Mouse (Mus musculus) heart, adult 2 months (tissue): ENCODE results near the gene Olfr1412. TPM values are rescaled to one million over a fixed set of nuclear protein-coding genes. Genes with fewer than 3 reads are reported as not detected.

ENCODE experiments used
- DNase-seq, 2 experiments: peaks; one replicate each; pipeline ENCODE4 v3.0.0; 2021
- H3K27ac ChIP-seq: fragments of 200-600 bp; 2 replicates; pipeline ENCODE4 v1.8.1; 2022
- H3K27me3 ChIP-seq: fragments of 200-500 bp; 2 replicates; pipeline ENCODE4 v1.6.1; 2012; ENCODE audit warnings: mild to moderate bottlenecking, low read length, inconsistent platforms, mixed read lengths; ENCODE audit not compliant: control insufficient read depth, insufficient read depth
- H3K36me3 ChIP-seq: fragments of 200-500 bp; 2 replicates; pipeline ENCODE4 v1.6.1; 2012; ENCODE audit warnings: low read length, inconsistent platforms; ENCODE audit not compliant: control insufficient read depth, insufficient read depth
- H3K4me1 ChIP-seq: fragments of 200-500 bp; 2 replicates; pipeline ENCODE4 v1.6.1; 2011; ENCODE audit warnings: low read length; ENCODE audit not compliant: control insufficient read depth, insufficient read depth
- H3K4me3 ChIP-seq: fragments of 200-600 bp; 2 replicates; pipeline ENCODE4 v1.8.1; 2022
- H3K79me2 ChIP-seq: fragments of 200-500 bp; replicated peaks from 2 replicates; pipeline ENCODE4 v1.6.1; 2012; ENCODE audit warnings: mild to moderate bottlenecking, inconsistent platforms, low read length, moderate library complexity, mixed read lengths; ENCODE audit not compliant: control insufficient read depth, insufficient read depth
- H3K9ac ChIP-seq: fragments of 200-500 bp; 2 replicates; pipeline ENCODE4 v1.6.1; 2012; ENCODE audit warnings: low read depth, mild to moderate bottlenecking, control low read depth, inconsistent platforms, low read length, mixed read lengths
- CTCF ChIP-seq: fragments of 200-600 bp; IDR thresholded peaks from 2 replicates; pipeline ENCODE4 v1.8.1; 2022; ENCODE audit warnings: antibody characterized with exemption, mild to moderate bottlenecking, moderate library complexity
- EP300 ChIP-seq: fragments of 200-500 bp; IDR thresholded peaks from 2 replicates; pipeline ENCODE4 v1.6.1; 2011; ENCODE audit warnings: low read depth, low read length, control low read depth; ENCODE audit not compliant: insufficient read depth
- POLR2A ChIP-seq: fragments of 200-500 bp; IDR thresholded peaks from 2 replicates; pipeline ENCODE4 v1.6.1; 2011; ENCODE audit warnings: mild to moderate bottlenecking, low read depth, low read length, control low read depth; ENCODE audit not compliant: insufficient read depth
- WGBS: fragments of 180-500 bp; shearing (Covaris S2); methylation state at CpG from one replicate; pipeline ENCODE4 v1.1.7; 2018; 5-methylcytosine and 5-hydroxymethylcytosine counted together
- intact Hi-C: fragments of 180-260 bp; cut with DNase I; formaldehyde crosslinking; loops from one replicate; pipeline ENCODE4 v1.15.1; 2025
- polyA plus RNA-seq: library from polyadenylated mRNA; depleted of rRNA; stranded (reverse); fragments of >200 nt; gene quantifications from 2 replicates; pipeline ENCODE4 v1.2.3, GENCODE M21; 2012
- total RNA-seq, 2 experiments: library from RNA; stranded (reverse); gene quantifications; 2 replicates each; pipeline ENCODE4 v1.2.3; 2021

Olfr1412 gene
- total and polyA plus RNA-seq, 3 experiments: not detected

- Histone ChIP-seq H3K36me3 (no peaks in the 10 kb centered on the region), H3K79me2 (no peaks in the 10 kb centered on the region), H3K27me3 (no peaks in the 10 kb centered on the region), H3K4me3 (no peak within 1 kb of the TSS), H3K4me1 (no peaks in the 10 kb centered on the region), H3K9ac (no peak within 1 kb of the TSS), H3K27ac (no peak within 1 kb of the TSS)
- TF ChIP-seq CTCF: no peak
- TF ChIP-seq EP300: no peak
- TF ChIP-seq POLR2A: no peak
- WGBS: 70% methylated on average over 2 of the region's 2 CpGs
- DNase-seq: no peak
- intact Hi-C loops: loop anchor here (2.0 kb wide), 1 partner anchor 29 kb away; no protein-coding TSS in a partner anchor
Observed at GRCm38 (mm10) chr1:92617488-92617887, 31.9 kb downstream of the Olfr1412 start, which contains the start of gene Olfr12. TSS of gene Olfr12 (plus strand) at chr1:92617788.

GRCm38 (mm10) chr1:92618360-92618759 lies 32.8 kb downstream of the Olfr1412 start:
- TF ChIP-seq CTCF (no peak), EP300 (no peak), POLR2A (no peak)
- Histone ChIP-seq H3K4me3 (no peak overlapping the region), H3K79me2 (no peaks in the 10 kb centered on the region), H3K27me3 (no peaks in the 10 kb centered on the region), H3K9ac (no peak overlapping the region), H3K36me3 (no peaks in the 10 kb centered on the region), H3K4me1 (no peaks in the 10 kb centered on the region), H3K27ac (no peak overlapping the region)
- WGBS: 27% methylated on average over 4 of the region's 4 CpGs
- intact Hi-C loops: no loop called here
- DNase-seq: no peak

DNA sequence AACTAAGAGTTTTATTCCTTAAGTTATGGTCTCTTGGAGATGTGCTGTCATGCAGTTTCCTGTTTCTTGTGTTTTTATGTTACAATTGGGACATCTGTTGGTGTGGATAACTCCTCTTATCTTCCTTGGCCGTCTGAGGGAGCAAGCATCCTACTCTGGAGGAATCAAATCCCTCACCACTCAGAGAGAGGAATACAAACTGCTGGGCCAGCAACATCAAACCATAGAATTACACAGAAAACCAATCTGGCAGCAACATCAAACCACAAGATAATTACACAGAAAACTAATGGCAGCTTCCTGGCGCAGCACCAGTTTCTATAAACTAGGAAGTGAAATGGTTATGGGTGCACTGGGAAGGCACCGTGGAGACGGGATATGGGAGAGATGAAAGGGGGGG lies 42.6 kb downstream of the Olfr1412 start:
- H3K36me3 ChIP-seq: no peaks in the 10 kb centered on the region
- H3K4me3 ChIP-seq: no peak overlapping the region
- H3K27ac ChIP-seq: no peak overlapping the region
- 49% methylated on average over 4 of the region's 4 CpGs for WGBS
- no peak overlapping the region for H3K9ac ChIP-seq
- no peaks in the 10 kb centered on the region for H3K79me2 ChIP-seq
- intact Hi-C loops: no loop called here
- no peak for TF ChIP-seq EP300
- TF ChIP-seq CTCF: no peak
- TF ChIP-seq POLR2A: no peak
- no peak for DNase-seq
- H3K27me3 ChIP-seq: no peaks in the 10 kb centered on the region
- H3K4me1 ChIP-seq: no peaks in the 10 kb centered on the region

DNA sequence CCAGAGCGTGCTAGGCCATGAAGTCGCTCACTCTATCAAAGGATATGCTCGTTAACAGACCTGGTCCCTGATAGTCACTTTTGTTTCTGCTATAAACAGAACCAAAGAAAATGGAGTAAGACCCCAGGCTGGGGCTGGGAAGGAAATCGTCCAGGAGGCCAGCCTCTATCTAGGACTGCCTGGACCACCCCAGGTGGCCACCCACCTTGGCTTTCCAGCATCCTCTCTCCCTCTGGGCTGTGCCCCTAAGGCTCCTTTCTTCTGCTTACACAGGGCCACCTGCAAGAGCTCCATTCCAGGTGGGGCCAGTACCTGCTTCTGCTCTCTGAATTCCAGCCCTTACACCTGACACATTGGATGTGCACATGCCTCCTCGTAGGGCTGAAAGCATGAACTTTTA lies 46.6 kb downstream of the Olfr1412 start:
- TF ChIP-seq EP300: no peak
- no peak for TF ChIP-seq POLR2A
- TF ChIP-seq CTCF: no peak
- H3K9ac ChIP-seq: no peak overlapping the region
- 71% methylated on average over 5 of the region's 5 CpGs for WGBS
- H3K4me1 ChIP-seq: no peaks in the 10 kb centered on the region
- H3K27me3 ChIP-seq: no peaks in the 10 kb centered on the region
- H3K36me3 ChIP-seq: no peaks in the 10 kb centered on the region
- H3K4me3 ChIP-seq: no peak overlapping the region
- intact Hi-C loops: no loop called here
- DNase-seq: no peak
- no peak overlapping the region for H3K27ac ChIP-seq
- H3K79me2 ChIP-seq: no peaks in the 10 kb centered on the region

DNA sequence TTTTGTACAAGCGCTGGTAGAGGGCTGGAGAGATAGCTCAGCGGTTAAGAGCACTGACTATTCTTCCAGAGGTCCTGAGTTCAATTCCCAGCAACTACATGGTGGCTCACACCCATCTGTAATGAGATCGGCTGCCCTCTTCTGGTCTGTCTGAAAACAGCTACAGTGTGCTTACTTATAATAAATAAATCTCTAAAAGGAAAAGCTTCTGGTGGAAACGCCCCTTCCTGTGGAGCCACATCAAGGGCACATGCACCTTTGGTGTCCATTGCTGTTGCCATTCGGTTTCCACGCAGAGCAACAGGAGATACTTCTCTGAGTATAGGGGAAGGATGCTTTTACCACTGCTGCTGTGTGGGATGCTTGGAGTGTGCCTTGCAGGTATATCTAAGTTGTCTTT lies 47.4 kb downstream of the Olfr1412 start:
- 71% methylated on average over 6 of the region's 6 CpGs for WGBS
- intact Hi-C loops: no loop called here
- Histone ChIP-seq H3K9ac (no peak overlapping the region), H3K36me3 (no peaks in the 10 kb centered on the region), H3K27ac (no peak overlapping the region), H3K4me1 (no peaks in the 10 kb centered on the region), H3K27me3 (no peaks in the 10 kb centered on the region), H3K79me2 (no peaks in the 10 kb centered on the region), H3K4me3 (no peak overlapping the region)
- DNase-seq: no peak
- TF ChIP-seq POLR2A (no peak), EP300 (no peak), CTCF (0 out of 2 replicates have a peak, but pooled peaks have one; percentile 1)

GRCm38 (mm10) chr1:92633726-92634125 lies 48.1 kb downstream of the Olfr1412 start:
- intact Hi-C loops: no loop called here
- H3K4me1 ChIP-seq: no peaks in the 10 kb centered on the region
- no peak overlapping the region for H3K9ac ChIP-seq
- no peaks in the 10 kb centered on the region for H3K36me3 ChIP-seq
- 78% methylated on average over 8 of the region's 8 CpGs for WGBS
- H3K4me3 ChIP-seq: no peak overlapping the region
- no peak for TF ChIP-seq POLR2A
- no peak for TF ChIP-seq EP300
- no peak for TF ChIP-seq CTCF
- H3K27ac ChIP-seq: no peak overlapping the region
- H3K79me2 ChIP-seq: no peaks in the 10 kb centered on the region
- no peak for DNase-seq
- H3K27me3 ChIP-seq: no peaks in the 10 kb centered on the region
